Mouse (Mus musculus) lung, adult 2 months (tissue): ENCODE results near the gene Nat8. TPM values are rescaled to one million over a fixed set of nuclear protein-coding genes. Genes with fewer than 3 reads are reported as not detected.
A peak's percentile ranks its signal among the peaks of the same experiment; 100 is the strongest.
"Not testable (repeated sequence)": the region's sequence is repeated elsewhere in the genome, so short reads cannot be mapped to it uniquely, and the experiment has no call there.

ENCODE experiments used
- DNase-seq: peaks from one replicate; pipeline ENCODE4 v3.0.0; 2022
- H3K4me1 ChIP-seq: fragments of 200-500 bp; 2 replicates; pipeline ENCODE4 v1.6.1; 2011; ENCODE audit warnings: low read length; ENCODE audit not compliant: control insufficient read depth, insufficient read depth
- H3K4me3 ChIP-seq: fragments of 200-500 bp; replicated peaks from 2 replicates; pipeline ENCODE3; 2011; ENCODE audit warnings: low read depth, mild to moderate bottlenecking, control low read depth, low read length; ENCODE audit errors: extremely low read depth
- CTCF ChIP-seq: fragments of 200-500 bp; IDR thresholded peaks from 2 replicates; pipeline ENCODE4 v1.5.1; 2011; ENCODE audit warnings: mild to moderate bottlenecking, low read length, control low read depth; ENCODE audit not compliant: insufficient read depth
- POLR2A ChIP-seq: fragments of 200-500 bp; IDR thresholded peaks from 2 replicates; pipeline ENCODE4 v1.6.1; 2011; ENCODE audit warnings: low read depth, mild to moderate bottlenecking, control low read depth, low read length, borderline replicate concordance; ENCODE audit errors: extremely low read depth
- WGBS: fragments of 180-500 bp; shearing (Covaris S2); methylation state at CpG from one replicate; pipeline ENCODE4 v1.1.7; 2018; 5-methylcytosine and 5-hydroxymethylcytosine counted together
- polyA plus RNA-seq: library from polyadenylated mRNA; depleted of rRNA; stranded (reverse); fragments of >200 nt; gene quantifications from 2 replicates; pipeline ENCODE4 v1.2.3, GENCODE M21; 2012

Nat8 gene
- polyA plus RNA-seq, 1 experiment, result 0.45 TPM

GRCm38 (mm10) chr6:85856194-85856678 is 24.4 kb upstream of the Nat8 start:
- H3K4me1 ChIP-seq, result no peaks in the 10 kb centered on the region
- no peak overlapping the region for H3K4me3 ChIP-seq
- no peak for TF ChIP-seq POLR2A
- no peak for TF ChIP-seq CTCF
- 68% methylated on average over 1 of the region's 1 CpGs for WGBS
- DNase-seq, result peak; percentile 13

GRCm38 (mm10) chr6:85853481-85853880 is 21.6 kb upstream of the Nat8 start:
- Histone ChIP-seq H3K4me1 (no peaks in the 10 kb centered on the region), H3K4me3 (no peak overlapping the region)
- 72% methylated on average over 3 of the region's 3 CpGs for WGBS
- no peak for DNase-seq
- TF ChIP-seq CTCF (no peak), POLR2A (no peak)

- Histone ChIP-seq H3K4me1 (no peaks in the 10 kb centered on the region), H3K4me3 (no peak overlapping the region)
- WGBS, result 81% methylated on average over 7 of the region's 7 CpGs
- TF ChIP-seq POLR2A, result no peak
- TF ChIP-seq CTCF, result no peak
- DNase-seq, result no peak
Observed at GRCm38 (mm10) chr6:85851062-85851773, 19.3 kb upstream of the Nat8 start.

- H3K4me3 ChIP-seq, result no peak overlapping the region
- H3K4me1 ChIP-seq, result no peaks in the 10 kb centered on the region
- DNase-seq, result no peak
- 38% methylated on average over 2 of the region's 2 CpGs for WGBS
- TF ChIP-seq CTCF (no peak), POLR2A (no peak)
Observed at GRCm38 (mm10) chr6:85849240-85849639, 17.4 kb upstream of the Nat8 start.

GRCm38 (mm10) chr6:85848140-85848539 is 16.3 kb upstream of the Nat8 start:
- no peaks in the 10 kb centered on the region for H3K4me1 ChIP-seq
- no peak for DNase-seq
- WGBS, result 87% methylated on average over 4 of the region's 4 CpGs
- no peak overlapping the region for H3K4me3 ChIP-seq
- TF ChIP-seq CTCF (no peak), POLR2A (no peak)

GRCm38 (mm10) chr6:85846921-85847320 is 15.0 kb upstream of the Nat8 start:
- TF ChIP-seq POLR2A (no peak), CTCF (no peak)
- Histone ChIP-seq H3K4me1 (no peaks in the 10 kb centered on the region), H3K4me3 (no peak overlapping the region)
- no peak for DNase-seq
- WGBS, result 23% methylated on average over 1 of the region's 1 CpGs

GRCm38 (mm10) chr6:85843677-85844458 is 12.0 kb upstream of the Nat8 start:
- WGBS, result 73% methylated on average over 25 of the region's 25 CpGs
- H3K4me3 ChIP-seq, DNase-seq, H3K4me1 ChIP-seq: not testable (repeated sequence)

GRCm38 (mm10) chr6:85839982-85840381 is 8.1 kb upstream of the Nat8 start:
- Histone ChIP-seq H3K4me3 (no peak overlapping the region), H3K4me1 (no peaks in the 10 kb centered on the region)
- TF ChIP-seq CTCF, result no peak
- TF ChIP-seq POLR2A, result no peak
- WGBS, result 35% methylated on average over 4 of the region's 4 CpGs
- DNase-seq, result no peak

GRCm38 (mm10) chr6:85838674-85839073 is 6.8 kb upstream of the Nat8 start:
- no peak for DNase-seq
- WGBS, result 84% methylated on average over 8 of the region's 8 CpGs
- H3K4me3 ChIP-seq, result no peak overlapping the region
- no peak for TF ChIP-seq CTCF
- TF ChIP-seq POLR2A, result no peak
- H3K4me1 ChIP-seq, result no peaks in the 10 kb centered on the region

GRCm38 (mm10) chr6:85837307-85837706 is 5.4 kb upstream of the Nat8 start:
- DNase-seq, result peak; percentile 26
- not testable (repeated sequence) for H3K4me1 ChIP-seq, H3K4me3 ChIP-seq
- WGBS, result 3% methylated on average over 12 of the region's 12 CpGs
